Mouse (Mus musculus): ENCODE measurements around the gene Lhx4. TPM values are rescaled to one million over a fixed set of nuclear protein-coding genes. Genes with fewer than 3 reads are reported as not detected.

Lhx4 gene
- total RNA-seq (2023; ENCODE audit: inconsistent age) = not detected in 4 replicates

GRCm38 (mm10) chr1:155751484-155752255, at the start of gene Lhx4:
TSS of gene Lhx4 (minus strand) at chr1:155751684.

Other genes starting within 250 kb of the Lhx4 start
- 50.9 to 58.8 TPM (median 54.2 TPM) in 4 replicates for gene Acbd6, start 193.6 kb downstream of the Lhx4 start, total RNA-seq (2023; ENCODE audit: inconsistent age)
- 19.8 to 22.8 TPM (median 21.4 TPM) in 4 replicates for gene Qsox1, start 61.2 kb upstream of the Lhx4 start, total RNA-seq (2023; ENCODE audit: inconsistent age)
- 62.5 to 79.4 TPM (median 65.5 TPM) in 4 replicates for gene Cep350, start 221.6 kb upstream of the Lhx4 start, total RNA-seq (2023; ENCODE audit: inconsistent age)